Mouse (Mus musculus) heart, postnatal 0 days (tissue): Measurements from ENCODE around the gene Dnpep.

ENCODE experiments used
- CTCF ChIP-seq: IDR thresholded peaks from 2 replicates; pipeline ENCODE4 v1.5.1; 2016; ENCODE audit warnings: antibody characterized with exemption, control low read depth, low read depth
- EP300 ChIP-seq: IDR thresholded peaks from 2 replicates; pipeline ENCODE4 v1.6.1; 2016; ENCODE audit warnings: antibody characterized with exemption, low read depth

GRCm38 (mm10) chr1:75311694-75312093 is 6.1 kb downstream of the Dnpep start:
- TF ChIP-seq CTCF (no peak), EP300 (no peak)
